Mouse (Mus musculus) gastrocnemius, adult 8-10 months (tissue): ENCODE results near the gene Btnl6. TPM values are rescaled to one million over a fixed set of nuclear protein-coding genes. Genes with fewer than 3 reads are reported as not detected.
"Not testable (repeated sequence)": the region's sequence is repeated elsewhere in the genome, so short reads cannot be mapped to it uniquely, and the experiment has no call there.

Experiments
- DNase-seq, 2 experiments: peaks; one replicate each; pipeline ENCODE4 v3.0.0; 2022; ENCODE audit warnings: low spot score in 2 of 2
- total RNA-seq, 4 experiments: library from RNA; stranded (reverse); gene quantifications; 2 replicates each; pipeline ENCODE4 v1.2.4; 2022

The Btnl6 gene
- total RNA-seq, 4 experiments from 2014 or later, result not detected

- not testable (repeated sequence) for DNase-seq
Observed at GRCm38 (mm10) chr17:34497726-34498125, 19.4 kb downstream of the Btnl6 start.

DNA sequence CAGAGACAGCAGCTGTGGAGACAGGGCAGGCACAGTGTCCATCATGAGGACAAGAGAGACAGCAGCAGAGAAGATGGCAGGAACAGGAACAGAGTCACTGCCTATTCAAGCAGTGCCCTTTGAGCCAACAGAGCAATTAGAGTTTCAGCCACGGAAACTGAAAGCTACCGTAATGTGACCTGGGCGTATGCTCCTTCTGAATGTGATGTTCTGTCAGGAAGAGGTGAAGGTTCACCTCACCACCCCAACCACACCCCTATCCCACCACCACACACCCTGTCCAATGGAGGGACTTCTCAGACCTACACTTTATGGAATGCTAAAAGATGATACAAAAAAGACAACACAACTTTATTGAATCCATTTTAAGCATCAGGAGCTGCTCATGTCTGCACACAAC lies 19.8 kb downstream of the Btnl6 start:
- DNase-seq, result not testable (repeated sequence)

- no peak for DNase-seq
Observed at GRCm38 (mm10) chr17:34496539-34496938, 20.6 kb downstream of the Btnl6 start.

- not testable (repeated sequence) for DNase-seq
Observed at GRCm38 (mm10) chr17:34495156-34495555, 22.0 kb downstream of the Btnl6 start.

- no peak for DNase-seq
Observed at GRCm38 (mm10) chr17:34492796-34493195, 24.4 kb downstream of the Btnl6 start.

DNA sequence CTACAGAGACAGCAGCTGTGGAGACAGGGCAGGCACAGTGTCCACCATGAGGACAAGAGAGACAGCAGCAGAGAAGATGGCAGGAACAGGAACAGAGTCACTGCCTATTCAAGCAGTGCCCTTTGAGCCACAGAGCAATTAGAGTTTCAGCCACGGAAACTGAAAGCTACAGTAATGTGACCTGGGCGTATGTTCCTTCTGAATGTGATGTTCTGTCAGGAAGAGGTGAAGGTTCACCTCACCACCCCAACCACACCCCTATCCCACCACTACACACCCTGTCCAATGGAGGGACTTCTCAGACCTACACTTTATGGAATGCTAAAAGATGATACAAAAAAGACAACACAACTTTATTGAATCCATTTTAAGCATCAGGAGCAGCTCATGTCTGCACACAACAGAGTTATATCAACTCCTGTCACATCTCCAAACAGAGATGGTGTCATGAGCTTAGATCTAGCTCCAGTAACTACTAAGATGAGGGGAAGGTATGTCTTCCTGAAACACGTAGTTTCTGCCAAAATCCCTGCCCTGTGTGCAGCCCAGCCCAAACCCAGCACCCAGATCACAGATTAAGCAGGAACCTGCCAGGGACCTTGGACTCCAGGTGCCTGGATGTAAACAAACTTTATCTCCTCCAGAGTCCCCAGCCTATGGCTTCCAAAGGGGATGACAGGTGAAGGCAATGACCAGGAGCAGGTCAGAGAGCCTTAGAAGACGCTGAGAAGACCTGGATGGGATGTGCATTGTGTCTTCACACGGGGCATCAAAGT lies 39.7 kb downstream of the Btnl6 start, which contains the start of gene Btnl4:
Gene Btnl4 (minus strand): TSS at position 81 of the 776 bp plus-strand sequence.
- not testable (repeated sequence) for DNase-seq

DNA sequence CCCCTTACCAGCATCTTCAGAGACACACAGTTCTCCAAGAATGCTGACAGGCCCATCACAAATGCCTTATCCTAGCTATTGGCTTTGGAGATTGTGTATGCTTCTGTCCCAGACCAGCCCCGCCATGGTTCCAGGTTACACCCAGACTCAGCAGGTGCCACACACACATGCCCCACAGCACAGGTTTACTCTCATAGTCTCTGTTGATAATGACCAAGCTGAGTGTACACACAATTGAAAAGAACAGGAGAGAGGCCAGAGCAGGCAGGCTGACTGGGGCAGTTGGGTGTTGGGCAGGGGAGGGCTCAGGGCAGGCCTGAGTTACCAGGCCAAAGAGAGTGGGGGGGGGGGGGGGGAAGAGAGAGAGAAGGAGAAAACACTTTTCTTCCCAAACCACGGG lies 40.7 kb downstream of the Btnl6 start:
- DNase-seq, result no peak

DNA sequence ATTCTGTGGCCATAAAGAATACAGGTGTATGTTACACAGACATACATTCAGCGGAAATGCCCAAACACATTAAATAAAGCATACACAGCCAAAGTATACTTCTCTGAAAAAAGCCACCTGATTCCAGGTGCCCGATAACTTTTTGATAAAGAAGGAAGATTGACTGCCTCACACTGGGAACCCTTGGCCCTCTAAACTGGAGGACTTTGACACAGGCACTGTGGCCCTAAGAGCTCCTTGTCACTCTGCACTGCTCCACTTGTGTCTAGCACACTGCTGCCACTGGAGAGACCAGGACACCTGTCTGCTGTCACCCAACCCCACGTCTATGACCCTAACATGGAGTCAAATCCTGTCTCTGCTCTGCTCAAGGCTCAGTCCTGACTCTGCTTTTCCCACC lies 42.1 kb downstream of the Btnl6 start:
- DNase-seq, result no peak

DNA sequence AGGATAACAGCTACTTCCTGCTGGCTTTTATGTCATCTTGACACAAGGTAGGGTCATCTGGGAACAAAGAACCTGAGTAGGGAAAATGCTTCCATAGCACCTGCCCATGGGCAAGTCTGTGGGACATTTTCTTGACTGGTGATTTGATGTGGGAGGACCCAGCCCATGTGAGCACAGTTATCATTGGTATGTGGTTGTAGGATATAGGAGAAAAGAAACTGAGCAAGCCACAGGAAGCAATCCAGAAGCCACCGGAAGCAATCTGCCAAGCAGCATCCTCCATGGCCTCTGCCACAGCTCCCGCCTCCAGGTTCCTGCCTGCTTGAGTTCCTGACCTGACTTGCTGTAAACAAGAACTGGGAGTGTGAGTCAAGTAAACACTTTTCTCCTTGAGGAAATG lies 46.7 kb downstream of the Btnl6 start:
- no peak for DNase-seq

GRCm38 (mm10) chr17:34465906-34466305 lies 51.2 kb downstream of the Btnl6 start:
- DNase-seq, result not testable (repeated sequence)

GRCm38 (mm10) chr17:34459255-34459654 lies 57.9 kb downstream of the Btnl6 start:
- no peak for DNase-seq

Other genes starting within 250 kb of the Btnl6 start
- gene H2-Aa, start 229.5 kb downstream of the Btnl6 start, total RNA-seq, result 1 to 10 TPM; 3.1 to 4.1 (median 3.5) TPM
- gene H2-Eb1, start 211.5 kb downstream of the Btnl6 start, total RNA-seq, result 1 to 10 TPM; 2.6 to 6.3 (median 3.7) TPM
- not detected for gene H2-Eb2, start 191.7 kb downstream of the Btnl6 start, total RNA-seq
- under 1 TPM in 2 of 4 experiments, not detected in 2; 0.35 to 0.47 TPM for gene Btnl2, start 162.5 kb downstream of the Btnl6 start, total RNA-seq
- not detected for gene Btnl1, start 140.2 kb downstream of the Btnl6 start, total RNA-seq
- gene BC051142, start 118.5 kb downstream of the Btnl6 start, total RNA-seq, result not detected
- gene Btnl4, start 40.0 kb downstream of the Btnl6 start, total RNA-seq, result not detected
- 1 to 10 TPM; 4.6 to 8.2 (median 5.7) TPM for gene Notch4, start 46.9 kb upstream of the Btnl6 start, total RNA-seq
- gene Gpsm3, start 72.5 kb upstream of the Btnl6 start, total RNA-seq, result 1 to 10 TPM in 1 of 4 experiments, under 1 TPM in 3; 0.53 to 1.8 (median 0.77) TPM
- gene Pbx2, start 73.9 kb upstream of the Btnl6 start, total RNA-seq, result 10 to 100 TPM in 3 of 4 experiments, 1 to 10 TPM in 1; 9.1 to 15.4 (median 13.8) TPM
- gene Ager, start 80.5 kb upstream of the Btnl6 start, total RNA-seq, result under 1 TPM in 1 of 4 experiments, not detected in 3; 0.19 TPM
- gene Rnf5, start 86.3 kb upstream of the Btnl6 start, total RNA-seq, result 10 to 100 TPM; 20.2 to 23.9 (median 22.7) TPM
- 100 to 1,000 TPM in 2 of 4 experiments, 10 to 100 TPM in 2; 89.5 to 104 (median 97.0) TPM for gene Agpat1, start 86.9 kb upstream of the Btnl6 start, total RNA-seq
- gene Egfl8, start 98.6 kb upstream of the Btnl6 start, total RNA-seq, result 1 to 10 TPM in 3 of 4 experiments, under 1 TPM in 1; 0.77 to 1.4 (median 1.1) TPM
- gene Ppt2, start 111.2 kb upstream of the Btnl6 start, total RNA-seq, result 10 to 100 TPM; 38.0 to 40.7 (median 39.9) TPM
- under 1 TPM in 3 of 4 experiments, not detected in 1; 0.12 to 0.35 (median 0.25) TPM for gene Prrt1, start 112.2 kb upstream of the Btnl6 start, total RNA-seq
- 1 to 10 TPM; 5.3 to 9.4 (median 8.9) TPM for gene Fkbpl, start 127.4 kb upstream of the Btnl6 start, total RNA-seq
- 1 to 10 TPM; 5.4 to 7.6 (median 6.3) TPM for gene Atf6b, start 129.8 kb upstream of the Btnl6 start, total RNA-seq
- 10 to 100 TPM; 18.1 to 27.4 (median 23.3) TPM for gene Tnxb, start 153.2 kb upstream of the Btnl6 start, total RNA-seq
- 10 to 100 TPM in 1 of 4 experiments, 1 to 10 TPM in 3; 1.3 to 10.9 (median 4.9) TPM for gene C4b, start 226.5 kb upstream of the Btnl6 start, total RNA-seq